Mouse (Mus musculus): ENCODE data around the gene Fadd.

Fadd gene

GRCm38 (mm10) chr7:144531585-144532378 is 50.5 kb downstream of the Fadd start:
- in situ Hi-C loops (cut with MboI, MseI) = no loop called here

- in situ Hi-C loops (cut with MboI, MseI) = no loop called here
Measured at GRCm38 (mm10) chr7:144529851-144530250, 52.4 kb downstream of the Fadd start.

GRCm38 (mm10) chr7:144527723-144528221 is 54.5 kb downstream of the Fadd start:
- in situ Hi-C loops (cut with MboI, MseI) = no loop called here
